Mouse (Mus musculus) bone marrow, adult 2 months (tissue): ENCODE data around the gene Meioc.

Experiments
- CTCF ChIP-seq: fragments of 200-500 bp; IDR thresholded peaks from 2 replicates; pipeline ENCODE4 v1.5.1; 2011; ENCODE audit warnings: low read length, control low read depth; ENCODE audit not compliant: control insufficient read depth, insufficient read depth
- POLR2A ChIP-seq: fragments of 200-500 bp; IDR thresholded peaks from 2 replicates; pipeline ENCODE4 v1.6.1; 2011; ENCODE audit warnings: low read depth, mild to moderate bottlenecking, control low read depth, low read length, borderline replicate concordance; ENCODE audit not compliant: control insufficient read depth

- no peak for TF ChIP-seq CTCF
- TF ChIP-seq POLR2A: no peak
These were observed 30.8 kb upstream of the Meioc start for GRCm38 (mm10) chr11:102632725-102633124.
